Mouse (Mus musculus): Measurements from ENCODE around the gene Mybl2. TPM values are rescaled to one million over a fixed set of nuclear protein-coding genes. Genes with fewer than 3 reads are reported as not detected.

Gene Mybl2
- total RNA-seq, 4 experiments from 2014 or later, result 1.0 to 2.8 (median 1.8) TPM

DNA sequence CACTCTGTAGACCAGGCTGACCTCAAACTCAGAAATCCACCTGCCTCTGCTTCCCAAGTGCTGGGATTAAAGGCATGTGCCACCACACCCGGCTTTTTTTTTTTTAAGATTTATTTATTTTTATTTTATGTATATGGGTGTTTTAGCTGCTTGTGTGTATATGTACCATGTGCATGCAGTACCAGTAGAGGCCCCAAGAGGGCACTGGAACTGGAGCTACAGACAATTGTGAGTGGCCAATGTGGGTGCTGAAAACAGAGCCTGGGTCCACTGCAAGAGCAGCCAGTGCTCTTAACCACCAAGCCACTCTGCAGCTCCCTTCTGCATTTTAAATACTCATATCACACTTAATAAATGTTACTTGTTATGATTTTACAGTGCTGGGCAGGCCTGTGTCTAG lies 56.2 kb downstream of the Mybl2 start:
- DNase-seq (ENCODE audit: low spot score in 2 of 2), result no peak

DNA sequence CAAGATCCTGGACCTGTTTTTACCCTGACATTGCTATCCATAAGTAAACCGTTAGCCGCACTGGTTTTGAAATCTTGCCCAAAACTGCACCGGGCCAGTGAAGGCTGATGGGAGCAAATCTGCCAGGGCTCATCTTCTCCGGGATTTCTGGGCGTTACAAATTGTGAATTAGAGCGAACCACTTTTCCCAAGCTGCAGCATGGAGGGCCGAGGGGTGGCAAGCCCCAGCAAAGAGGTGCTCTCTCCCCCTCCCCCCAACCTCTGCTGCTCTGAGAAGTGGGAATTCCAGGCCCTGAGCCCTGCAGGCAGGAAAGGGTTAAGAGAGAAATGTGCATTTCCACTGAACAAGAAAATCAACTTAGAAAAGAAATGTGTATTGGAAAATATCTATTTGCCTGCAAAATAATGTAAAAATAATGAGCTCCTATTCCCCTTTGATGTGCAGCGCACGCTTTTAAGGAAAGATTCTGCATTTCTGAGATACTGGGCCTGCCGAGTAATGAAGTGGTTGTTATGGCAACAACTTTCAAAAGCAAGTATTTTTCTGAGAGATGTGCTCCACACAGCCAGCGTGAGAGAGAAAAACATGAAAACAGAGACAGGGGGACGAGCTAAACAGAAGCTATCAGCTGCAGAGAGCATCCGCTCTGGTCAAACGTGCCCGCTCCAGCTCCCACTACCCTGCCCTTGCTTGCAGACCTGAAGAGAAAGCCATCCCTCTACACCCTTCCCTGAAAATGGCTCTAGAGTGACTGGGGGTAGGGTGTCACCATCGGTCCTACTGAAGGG lies 57.1 kb downstream of the Mybl2 start:
- DNase-seq (ENCODE audit: low spot score in 2 of 2), result no peak

DNA sequence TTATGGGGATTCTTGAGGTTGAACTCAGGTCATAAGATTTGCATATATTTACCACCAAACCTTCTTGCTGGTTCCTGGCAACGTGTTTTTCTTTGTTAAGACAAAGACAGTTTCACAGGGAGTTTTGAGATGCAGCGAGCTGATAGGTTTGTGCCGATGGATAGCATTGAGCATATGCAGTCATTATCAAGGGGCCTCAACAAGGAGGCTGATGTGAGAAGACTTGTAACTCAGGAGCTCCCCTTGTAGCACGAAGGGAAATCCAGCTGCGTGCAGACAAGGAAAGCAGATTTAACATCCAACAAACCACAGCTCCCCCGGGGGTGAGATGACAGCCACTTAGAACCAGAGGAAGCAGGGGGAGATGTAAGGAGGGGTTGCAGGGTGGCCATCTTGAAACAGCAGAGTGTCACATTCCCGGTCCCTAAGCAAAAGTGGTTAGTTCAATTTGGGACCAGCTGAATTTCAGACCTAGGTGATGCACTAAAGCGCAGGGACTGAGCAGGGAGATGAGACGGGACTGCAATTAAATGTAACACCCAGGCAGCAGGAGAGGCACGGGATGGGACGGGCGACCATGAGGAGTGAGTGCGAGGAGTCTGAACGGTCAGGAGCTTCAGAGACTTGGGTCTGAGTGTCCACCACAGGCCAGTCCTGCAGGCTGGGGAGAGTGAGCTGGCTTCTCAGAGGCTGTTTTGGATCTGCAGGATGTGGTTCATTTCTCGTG lies 66.3 kb downstream of the Mybl2 start:
- no peak for DNase-seq (ENCODE audit: low spot score in 2 of 2)

DNA sequence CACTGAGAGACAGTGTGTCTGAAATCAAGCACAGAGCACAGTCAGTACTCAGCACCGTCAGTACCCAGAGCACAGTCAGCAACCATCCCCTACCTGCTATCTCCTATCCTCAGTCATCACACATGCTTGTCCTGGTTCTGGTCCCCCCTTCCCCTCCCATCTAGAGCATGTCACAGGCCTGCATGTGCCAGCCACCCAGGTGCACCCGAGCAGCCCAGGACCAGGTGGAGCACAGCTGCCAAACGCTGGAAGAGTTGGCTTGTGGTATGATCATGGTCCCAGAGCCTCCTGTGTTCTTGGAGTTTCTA lies 66.8 kb downstream of the Mybl2 start:
- DNase-seq (ENCODE audit: low spot score in 2 of 2), result no peak

DNA sequence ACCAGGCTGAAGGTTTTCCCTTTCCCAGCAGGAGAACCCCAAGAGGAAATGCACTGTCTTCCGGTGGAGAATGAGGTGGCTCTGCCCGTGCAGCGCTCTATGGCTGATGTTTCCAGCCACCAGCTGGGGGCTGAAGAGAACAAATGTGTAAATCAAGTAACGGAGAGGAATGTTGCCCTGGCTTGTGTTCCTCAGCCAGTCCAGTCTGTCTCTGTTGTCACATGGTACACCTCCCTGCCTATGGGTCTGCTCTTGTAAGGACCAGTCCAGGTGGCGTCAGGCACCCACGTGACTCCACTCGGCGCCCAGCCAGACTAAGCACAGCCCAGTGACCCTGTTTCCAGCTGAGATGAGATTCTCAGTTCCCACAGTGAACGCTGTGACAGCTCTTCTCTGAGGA lies 67.8 kb downstream of the Mybl2 start:
- DNase-seq (ENCODE audit: low spot score in 2 of 2), result no peak

DNA sequence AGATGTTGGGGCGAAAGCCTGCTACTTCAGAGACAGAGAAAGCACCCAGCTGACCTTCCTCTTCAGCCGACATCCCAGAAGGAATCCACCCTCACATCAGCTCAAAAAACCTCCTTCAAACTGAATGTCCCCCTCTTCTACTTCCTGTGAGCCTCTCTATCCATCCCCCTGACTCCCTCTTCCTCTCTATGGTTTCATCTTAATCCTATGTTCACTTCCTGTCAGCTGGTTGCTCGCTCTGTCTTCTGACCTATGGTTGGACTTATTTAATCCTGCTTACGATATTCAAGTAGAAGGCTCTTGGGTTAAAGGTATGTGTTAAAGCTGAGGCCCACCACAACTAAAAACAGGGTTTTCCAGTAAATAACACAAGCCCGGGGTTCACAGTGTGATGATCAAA lies 69.0 kb downstream of the Mybl2 start:
- DNase-seq (ENCODE audit: low spot score in 2 of 2), result no peak

DNA sequence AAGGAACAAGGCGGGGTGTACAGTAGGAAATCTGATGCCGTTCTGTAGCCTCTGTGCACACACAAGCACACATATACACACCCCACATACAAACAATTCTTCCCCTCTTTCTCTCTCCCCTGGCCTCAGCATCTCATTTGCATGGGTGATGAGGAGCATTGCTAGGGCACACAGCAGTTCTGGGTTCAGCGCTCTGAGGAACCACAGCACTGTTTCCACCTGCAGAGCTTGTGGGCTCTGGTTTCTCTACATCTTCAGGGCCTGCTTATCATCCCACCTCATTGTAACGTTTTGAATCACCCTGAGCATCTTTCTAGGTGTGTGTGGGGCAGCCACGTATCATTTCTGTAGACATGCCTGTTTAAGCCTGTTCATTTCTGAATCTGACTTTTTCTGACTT lies 76.3 kb downstream of the Mybl2 start:
- no peak for DNase-seq (ENCODE audit: low spot score in 2 of 2)

DNA sequence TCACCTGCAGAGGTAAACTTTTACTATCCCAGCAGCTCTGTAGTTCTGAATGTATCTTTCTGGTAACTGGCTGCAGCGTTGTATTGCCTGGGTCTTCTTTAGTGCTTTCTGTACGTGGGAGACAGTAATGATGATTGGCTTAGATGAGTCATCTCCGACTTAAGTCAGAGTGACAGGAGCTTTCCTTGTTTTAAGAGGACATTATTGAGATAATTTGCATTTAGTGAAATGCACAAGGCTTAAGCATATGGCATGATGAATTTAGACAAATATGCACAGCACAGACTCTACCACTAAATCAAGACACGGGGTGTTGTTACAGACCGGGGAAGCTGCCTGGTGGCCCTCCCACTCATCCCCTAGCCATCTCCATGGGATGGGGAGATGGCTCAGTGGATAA lies 77.8 kb downstream of the Mybl2 start:
- DNase-seq (ENCODE audit: low spot score in 2 of 2), result no peak

Small RNAs within 50 kb of the gene (microRNA-seq; reads per million reads assigned to microRNA genes)
- gene Gm22174, result 0 reads per million in 2 experiments
- gene Mir7003, result 0 reads per million in 2 experiments

Other genes starting within 250 kb of the Mybl2 start
- 100 to 1,000 TPM in 3 of 4 experiments, 10 to 100 TPM in 1; 91.5 to 133 (median 110) TPM for gene Srsf6, start 123.2 kb upstream of the Mybl2 start, total RNA-seq (2022)
- 10 to 100 TPM; 10.9 to 18.5 (median 12.1) TPM for gene L3mbtl1, start 111.2 kb upstream of the Mybl2 start, total RNA-seq (2022)
- 1 to 10 TPM in 2 of 4 experiments, under 1 TPM in 2; 0.77 to 1.9 (median 1.3) TPM for gene Sgk2, start 67.4 kb upstream of the Mybl2 start, total RNA-seq (2022)
- gene Ift52, start 37.3 kb upstream of the Mybl2 start, total RNA-seq (2022), result 10 to 100 TPM; 32.5 to 38.2 (median 35.5) TPM
- gene Gtsf1l, start 33.2 kb downstream of the Mybl2 start, total RNA-seq (2022), result not detected
- 10 to 100 TPM; 25.1 to 31.4 (median 26.0) TPM for gene Tox2, start 148.4 kb downstream of the Mybl2 start, total RNA-seq (2022)